Mouse (Mus musculus) T-helper 17 cell (primary cell): ENCODE data around the gene Cdkn3.

Experiments
- in situ Hi-C, 2 experiments: fragments of 300-600 bp; cut with MboI, MseI; formaldehyde crosslinking; loops; 1 replicate in 1 of 2; 2 replicates in 1 of 2; pipeline ENCODE4 v1.15.1; 2025; ENCODE audit warnings: high pct_unique_total_duplicates in 2 of 2

Gene Cdkn3

GRCm38 (mm10) chr14:46782187-46782828 lies 22.0 kb downstream of the Cdkn3 start:
- in situ Hi-C loops = no loop called here

- in situ Hi-C loops = no loop called here
These were observed 23.1 kb downstream of the Cdkn3 start for GRCm38 (mm10) chr14:46783327-46783926.

- in situ Hi-C loops = loop anchor here in 1 of 2 experiments (5.0 kb wide), 1 partner anchor 102 kb away; no protein-coding TSS in a partner anchor
These were observed 24.9 kb downstream of the Cdkn3 start for GRCm38 (mm10) chr14:46785247-46785646.

GRCm38 (mm10) chr14:46787454-46787786 lies 27.1 kb downstream of the Cdkn3 start:
- in situ Hi-C loops = loop anchor here in 1 of 2 experiments (5.0 kb wide), 1 partner anchor 100 kb away; no protein-coding TSS in a partner anchor

- in situ Hi-C loops = loop anchor here in 1 of 2 experiments (5.0 kb wide), 1 partner anchor 99 kb away; no protein-coding TSS in a partner anchor
These were observed 27.6 kb downstream of the Cdkn3 start, which contains the start of gene Cnih1 for GRCm38 (mm10) chr14:46787787-46788504. Gene Cnih1 (minus strand): TSS chr14:46788411.

GRCm38 (mm10) chr14:46788505-46788901 lies 28.2 kb downstream of the Cdkn3 start:
- in situ Hi-C loops = loop anchor here in 1 of 2 experiments (5.0 kb wide), 1 partner anchor 99 kb away; no protein-coding TSS in a partner anchor

GRCm38 (mm10) chr14:46790303-46790702 lies 30.0 kb downstream of the Cdkn3 start:
- in situ Hi-C loops = no loop called here

GRCm38 (mm10) chr14:46790723-46791122 lies 30.4 kb downstream of the Cdkn3 start:
- in situ Hi-C loops = no loop called here

- in situ Hi-C loops = no loop called here
These were observed 33.8 kb downstream of the Cdkn3 start for GRCm38 (mm10) chr14:46794157-46794556.

GRCm38 (mm10) chr14:46800684-46801345 lies 40.5 kb downstream of the Cdkn3 start:
- in situ Hi-C loops = no loop called here

GRCm38 (mm10) chr14:46803259-46803658 lies 42.9 kb downstream of the Cdkn3 start:
- in situ Hi-C loops = no loop called here

GRCm38 (mm10) chr14:46803791-46804190 lies 43.5 kb downstream of the Cdkn3 start:
- in situ Hi-C loops = no loop called here

- in situ Hi-C loops = no loop called here
These were observed 45.8 kb downstream of the Cdkn3 start for GRCm38 (mm10) chr14:46806186-46806585.

- in situ Hi-C loops = no loop called here
These were observed 47.6 kb downstream of the Cdkn3 start for GRCm38 (mm10) chr14:46807927-46808326.

GRCm38 (mm10) chr14:46815640-46816039 lies 55.3 kb downstream of the Cdkn3 start:
- in situ Hi-C loops = loop anchor here in 1 of 2 experiments (10.0 kb wide), 1 partner anchor 749 kb away; no protein-coding TSS in a partner anchor

- in situ Hi-C loops = loop anchor here in 1 of 2 experiments (10.0 kb wide), 1 partner anchor 748 kb away; no protein-coding TSS in a partner anchor
These were observed 56.7 kb downstream of the Cdkn3 start for GRCm38 (mm10) chr14:46816916-46817622.

GRCm38 (mm10) chr14:46818743-46819142 lies 58.4 kb downstream of the Cdkn3 start:
- in situ Hi-C loops = loop anchor here in 1 of 2 experiments (10.0 kb wide), 1 partner anchor 746 kb away; no protein-coding TSS in a partner anchor

GRCm38 (mm10) chr14:46819961-46820360 lies 59.6 kb downstream of the Cdkn3 start:
- in situ Hi-C loops = loop anchor here in 1 of 2 experiments (10.0 kb wide), 1 partner anchor 745 kb away; no protein-coding TSS in a partner anchor
